Mouse (Mus musculus): ENCODE measurements around the gene Vkorc1l1. TPM values are rescaled to one million over a fixed set of nuclear protein-coding genes. Genes with fewer than 3 reads are reported as not detected.

The Vkorc1l1 gene
- polyA plus RNA-seq, 2 experiments, result 26.1 to 35.7 TPM

- WGBS, result 95% methylated on average over 5 of the region's 5 CpGs
- Histone ChIP-seq H3K27ac (replicated peaks; ENCODE audit: low read depth, low read length) (no peak overlapping the region), H3K9ac (ENCODE audit: low read depth, low read length, severe bottlenecking) (no peak overlapping the region), H3K9me3 (ENCODE audit: control insufficient read depth, low read length) (peaks cover 5% of the 10 kb centered on the region; the same call in 1 of the 2 replicates), H3K27me3 (ENCODE audit: control insufficient read depth, insufficient read depth, low read length) (no peaks in the 10 kb centered on the region), H3K4me1 (ENCODE audit: control insufficient read depth, insufficient read depth, low read length) (no peaks in the 10 kb centered on the region), H3K4me2 (replicated peaks; ENCODE audit: low read depth, low read length, severe bottlenecking) (no peak overlapping the region), H3K36me3 (ENCODE audit: control insufficient read depth, insufficient read depth, low read length) (peaks cover 20% of the 10 kb centered on the region), H3K4me3 (replicated peaks; ENCODE audit: low read length) (no peak overlapping the region)
- no peak for TF ChIP-seq POLR2A (IDR thresholded peaks at IDR 0.05; ENCODE audit: borderline replicate concordance, extremely low read depth, insufficient read depth, insufficient read length)
- ATAC-seq (ENCODE audit: low FRiP score, low read depth) (no peak), DNase-seq (ENCODE audit: low spot score) (no peak)
These were observed 69.2 kb downstream of the Vkorc1l1 start for GRCm38 (mm10) chr5:130010961-130011360.

- H3K4me1 ChIP-seq (ENCODE audit: control insufficient read depth, insufficient read depth, low read length), result no peaks in the 10 kb centered on the region
- no peak overlapping the region for H3K9ac ChIP-seq (ENCODE audit: low read depth, low read length, severe bottlenecking)
- H3K27me3 ChIP-seq (ENCODE audit: control insufficient read depth, insufficient read depth, low read length), result no peaks in the 10 kb centered on the region
- H3K27ac ChIP-seq (replicated peaks; ENCODE audit: low read depth, low read length), result no peak overlapping the region
- TF ChIP-seq POLR2A (IDR thresholded peaks at IDR 0.05; ENCODE audit: borderline replicate concordance, extremely low read depth, insufficient read depth, insufficient read length), result no peak
- H3K9me3 ChIP-seq (ENCODE audit: control insufficient read depth, low read length), result peaks cover 5% of the 10 kb centered on the region; the same call in 1 of the 2 replicates
- no peak overlapping the region for H3K4me2 ChIP-seq (replicated peaks; ENCODE audit: low read depth, low read length, severe bottlenecking)
- H3K36me3 ChIP-seq (ENCODE audit: control insufficient read depth, insufficient read depth, low read length), result peaks cover 25% of the 10 kb centered on the region
- H3K4me3 ChIP-seq (replicated peaks; ENCODE audit: low read length), result no peak overlapping the region
- no peak for ATAC-seq (ENCODE audit: low FRiP score, low read depth)
- no peak for DNase-seq (ENCODE audit: low spot score)
- WGBS, result 100% methylated on average over 3 of the region's 3 CpGs
These were observed 73.3 kb downstream of the Vkorc1l1 start for GRCm38 (mm10) chr5:130015104-130015503.

- H3K4me1 ChIP-seq (ENCODE audit: control insufficient read depth, insufficient read depth, low read length), result peaks cover 5% of the 10 kb centered on the region
- H3K4me3 ChIP-seq (replicated peaks; ENCODE audit: low read length), result no peak overlapping the region
- DNase-seq (ENCODE audit: low spot score), result no peak
- no peak for ATAC-seq (ENCODE audit: low FRiP score, low read depth)
- no peaks in the 10 kb centered on the region for H3K27me3 ChIP-seq (ENCODE audit: control insufficient read depth, insufficient read depth, low read length)
- 64% methylated on average over 8 of the region's 8 CpGs for WGBS
- H3K4me2 ChIP-seq (replicated peaks; ENCODE audit: low read depth, low read length, severe bottlenecking), result no peak overlapping the region
- no peaks in the 10 kb centered on the region for H3K9me3 ChIP-seq (ENCODE audit: control insufficient read depth, low read length)
- no peak overlapping the region for H3K9ac ChIP-seq (ENCODE audit: low read depth, low read length, severe bottlenecking)
- no peak for TF ChIP-seq POLR2A (IDR thresholded peaks at IDR 0.05; ENCODE audit: borderline replicate concordance, extremely low read depth, insufficient read depth, insufficient read length)
- no peak overlapping the region for H3K27ac ChIP-seq (replicated peaks; ENCODE audit: low read depth, low read length)
- peaks cover 9% of the 10 kb centered on the region for H3K36me3 ChIP-seq (ENCODE audit: control insufficient read depth, insufficient read depth, low read length)
These were observed 77.7 kb downstream of the Vkorc1l1 start for GRCm38 (mm10) chr5:130019461-130019860.

- peak; percentile 10 for DNase-seq (ENCODE audit: low spot score)
- ATAC-seq (ENCODE audit: low FRiP score, low read depth), result no peak
- no peak overlapping the region for H3K9ac ChIP-seq (ENCODE audit: low read depth, low read length, severe bottlenecking)
These were observed 79.7 kb downstream of the Vkorc1l1 start for GRCm38 (mm10) chr5:130021361-130021966.

GRCm38 (mm10) chr5:130022366-130022765 is 80.6 kb downstream of the Vkorc1l1 start:
- H3K36me3 ChIP-seq (ENCODE audit: control insufficient read depth, insufficient read depth, low read length), result no peaks in the 10 kb centered on the region
- no peak overlapping the region for H3K9ac ChIP-seq (ENCODE audit: low read depth, low read length, severe bottlenecking)
- ATAC-seq (ENCODE audit: low FRiP score, low read depth) (no peak), DNase-seq (ENCODE audit: low spot score) (no peak)
- no peak overlapping the region for H3K4me2 ChIP-seq (replicated peaks; ENCODE audit: low read depth, low read length, severe bottlenecking)
- no peaks in the 10 kb centered on the region for H3K9me3 ChIP-seq (ENCODE audit: control insufficient read depth, low read length)
- no peak for TF ChIP-seq POLR2A (IDR thresholded peaks at IDR 0.05; ENCODE audit: borderline replicate concordance, extremely low read depth, insufficient read depth, insufficient read length)
- no peaks in the 10 kb centered on the region for H3K27me3 ChIP-seq (ENCODE audit: control insufficient read depth, insufficient read depth, low read length)
- no peak overlapping the region for H3K27ac ChIP-seq (replicated peaks; ENCODE audit: low read depth, low read length)
- peaks cover 5% of the 10 kb centered on the region for H3K4me1 ChIP-seq (ENCODE audit: control insufficient read depth, insufficient read depth, low read length)
- H3K4me3 ChIP-seq (replicated peaks; ENCODE audit: low read length), result no peak overlapping the region
- WGBS, result 37% methylated on average over 7 of the region's 7 CpGs

More at GRCm38 (mm10) chr5:130021361-130021966, 79.7 kb downstream of the Vkorc1l1 start:
- peaks cover 5% of the 10 kb centered on the region for H3K4me1 ChIP-seq (ENCODE audit: control insufficient read depth, insufficient read depth, low read length)
- no peaks in the 10 kb centered on the region for H3K9me3 ChIP-seq (ENCODE audit: control insufficient read depth, low read length)
- H3K36me3 ChIP-seq (ENCODE audit: control insufficient read depth, insufficient read depth, low read length), result peaks cover under 1% of the 10 kb centered on the region; the same call in 1 of the 2 replicates
- H3K27ac ChIP-seq (replicated peaks; ENCODE audit: low read depth, low read length), result no peak overlapping the region
- no peak for TF ChIP-seq POLR2A (IDR thresholded peaks at IDR 0.05; ENCODE audit: borderline replicate concordance, extremely low read depth, insufficient read depth, insufficient read length)
- H3K27me3 ChIP-seq (ENCODE audit: control insufficient read depth, insufficient read depth, low read length), result no peaks in the 10 kb centered on the region
- no peak overlapping the region for H3K4me2 ChIP-seq (replicated peaks; ENCODE audit: low read depth, low read length, severe bottlenecking)
- H3K4me3 ChIP-seq (replicated peaks; ENCODE audit: low read length), result no peak overlapping the region
- WGBS, result 27% methylated on average over 5 of the region's 5 CpGs
